Mouse (Mus musculus): Measurements from ENCODE around the gene Slc9a8.

DNA sequence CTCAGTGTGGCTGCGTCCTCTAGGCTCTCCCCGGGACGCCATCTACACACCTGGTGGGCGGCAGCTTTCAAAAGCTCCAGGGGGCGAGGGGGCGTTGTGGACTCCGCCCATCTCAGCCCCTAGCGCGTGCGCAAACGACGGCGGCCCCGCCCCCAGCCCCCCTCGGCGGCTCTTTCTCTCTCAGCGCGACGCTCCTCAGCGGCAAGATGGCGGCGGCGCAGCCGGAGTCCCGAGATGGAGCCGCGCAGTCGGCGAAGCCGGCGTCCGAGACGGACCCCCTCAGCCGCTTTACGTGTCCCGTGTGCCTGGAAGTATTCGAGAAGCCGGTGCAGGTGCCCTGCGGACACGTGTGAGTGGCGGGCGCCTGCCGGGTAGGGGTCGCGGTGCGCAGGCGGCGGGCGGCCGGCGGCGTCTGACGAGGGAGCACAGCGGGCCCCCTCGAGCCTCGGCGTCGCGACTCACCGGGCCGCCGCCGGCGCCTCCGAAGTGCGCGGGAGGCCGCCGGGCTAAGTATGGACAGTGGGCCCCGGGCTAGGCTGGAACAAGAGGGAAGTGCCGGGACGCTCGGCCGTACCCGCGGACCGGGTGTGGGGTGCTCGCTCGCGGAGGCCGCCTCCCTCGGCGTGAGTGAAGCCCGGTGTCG lies 81.9 kb downstream of the Slc9a8 start:
- TF ChIP-seq EP300 (optimal IDR thresholded peaks at IDR 0.05) (no peak), CTCF (IDR thresholded peaks at IDR 0.05; ENCODE audit: low read depth) (peak; percentile 45)

Measured in stomach, postnatal 0 days (tissue).